Mouse (Mus musculus): ENCODE results near the gene Dpf2.

DNA sequence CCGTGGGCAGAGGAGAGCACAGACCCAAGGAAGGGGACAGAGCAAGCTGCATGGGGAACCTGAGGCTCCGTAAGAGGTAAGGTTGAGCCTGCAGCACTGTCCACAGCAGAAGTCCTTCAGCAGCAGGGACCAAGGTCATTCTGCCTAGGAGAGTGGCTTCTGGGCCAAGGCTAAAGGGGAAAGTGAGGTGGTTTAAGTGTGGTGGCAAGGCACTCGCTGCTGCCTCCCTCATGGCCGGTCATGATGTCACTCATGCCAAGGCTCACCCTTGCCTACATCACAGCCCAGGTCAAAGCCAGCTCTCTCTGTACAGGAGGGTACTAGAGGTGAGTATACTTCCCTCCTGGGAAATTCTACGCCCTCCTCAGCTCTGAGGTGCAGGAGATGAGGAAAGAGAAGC is 49.0 kb downstream of the Dpf2 start:
- no peak for TF ChIP-seq CTCF (IDR thresholded peaks at IDR 0.05; ENCODE audit: insufficient read depth, low read length)
- TF ChIP-seq POLR2A (IDR thresholded peaks at IDR 0.05; ENCODE audit: borderline replicate concordance, extremely low read depth, low read depth, low read length): no peak
